ENCODE assay signal across 9 mouse cellular contexts in genomic region chr5:74190161-74190491, GRCm38 (mm10). TPM values are rescaled to one million over a fixed set of nuclear protein-coding genes. Genes with fewer than 3 reads are reported as not detected.
DNase-seq lines count a peak whose midpoint lies in the region; ATAC-seq and TF ChIP-seq lines count a peak whose summit lies in the region.
"Had no signal": no experiment of that assay in that cellular context is flagged by ENCODE, and none has a peak within 500 bp of the region (broad histone marks: within the 10 kb centered on the region; RNA-seq: fewer than 3 reads in every experiment).

No protein-coding gene starts in this region.

- H3K9me3 ChIP-seq in intestine, postnatal 0 days (ENCODE audit: control insufficient read depth) = no peaks in the 10 kb centered on the region
- no peaks in the 10 kb centered on the region for H3K9me3 ChIP-seq in intestine, embryonic 15.5 days
- no peaks in the 10 kb centered on the region for H3K9me3 ChIP-seq in heart, embryonic 13.5 days
- H3K9me3 ChIP-seq in lung, embryonic 16.5 days (ENCODE audit: control insufficient read depth, low read length) = no peaks in the 10 kb centered on the region
- H3K9me3 ChIP-seq in midbrain, postnatal 0 days (ENCODE audit: low read length) = no peaks in the 10 kb centered on the region

- no peak overlapping the region for H3K4me3 ChIP-seq in intestine, postnatal 0 days (ENCODE audit: low read depth, low read length)
- H3K4me3 ChIP-seq in intestine, embryonic 15.5 days (replicated peaks) = no peak overlapping the region
- H3K4me3 ChIP-seq in brown adipose tissue, adult 24 weeks (ENCODE audit: insufficient read depth, low read depth, low read length) = peak overlapping the region; percentile 12
- H3K4me3 ChIP-seq in heart, embryonic 13.5 days = no peak overlapping the region
- no peak overlapping the region for H3K4me3 ChIP-seq in lung, embryonic 16.5 days (ENCODE audit: low read length)
- H3K4me3 ChIP-seq in midbrain, postnatal 0 days (ENCODE audit: low read depth, low read length) = no peak overlapping the region

- H3K4me1 ChIP-seq in intestine, postnatal 0 days (replicated peaks; ENCODE audit: control insufficient read depth, insufficient read depth, low read length) = 0 out of 2 replicates have a peak, but pooled peaks cover 3% of the 10 kb centered on the region
- peaks cover 11% of the 10 kb centered on the region for H3K4me1 ChIP-seq in intestine, embryonic 15.5 days (replicated peaks)
- no peaks in the 10 kb centered on the region; the same call in none of the 2 replicates for H3K4me1 ChIP-seq in brown adipose tissue, adult 24 weeks (ENCODE audit: control insufficient read depth, insufficient read depth, insufficient read length, low read length)
- H3K4me1 ChIP-seq in heart, embryonic 13.5 days = peaks cover 80% of the 10 kb centered on the region
- peaks cover 60% of the 10 kb centered on the region for H3K4me1 ChIP-seq in lung, embryonic 16.5 days (replicated peaks; ENCODE audit: control insufficient read depth, insufficient read depth, low read length)
- H3K4me1 ChIP-seq in midbrain, postnatal 0 days (ENCODE audit: insufficient read depth, low read length) = 0 out of 2 replicates have a peak, but pooled peaks cover 4% of the 10 kb centered on the region

- DNase-seq in B cell, adult 2 months = no peak
- no peak for DNase-seq in left cerebral cortex, adult 8-10 months (ENCODE audit: low spot score in 2 of 2)
- no peak for DNase-seq in midbrain, postnatal 0 days (ENCODE audit: low spot score)
- DNase-seq: retina, postnatal 1 day had no signal

- no peak for ATAC-seq in intestine, postnatal 0 days
- no peak for ATAC-seq in intestine, embryonic 15.5 days
- ATAC-seq in heart, embryonic 13.5 days (ENCODE audit: extremely low read depth, insufficient number of reproducible peaks, low FRiP score, low TSS enrichment) = no peak
- ATAC-seq in lung, embryonic 16.5 days (ENCODE audit: low read depth) = no peak
- no peak for ATAC-seq in midbrain, postnatal 0 days (ENCODE audit: low FRiP score)

- WGBS in intestine, postnatal 0 days = 47% methylated on average over 9 of the region's 9 CpGs
- WGBS in intestine, embryonic 15.5 days = 54% methylated on average over 9 of the region's 9 CpGs
- WGBS in heart, embryonic 13.5 days = 44% methylated on average over 9 of the region's 9 CpGs
- WGBS in lung, embryonic 16.5 days = 25% methylated on average over 9 of the region's 9 CpGs
- 29% methylated on average over 9 of the region's 9 CpGs for WGBS in midbrain, postnatal 0 days

- H3K36me3 ChIP-seq in intestine, postnatal 0 days (ENCODE audit: control insufficient read depth, insufficient read depth) = no peaks in the 10 kb centered on the region
- no peaks in the 10 kb centered on the region for H3K36me3 ChIP-seq in intestine, embryonic 15.5 days
- no peaks in the 10 kb centered on the region for H3K36me3 ChIP-seq in heart, embryonic 13.5 days
- H3K36me3 ChIP-seq in lung, embryonic 16.5 days (ENCODE audit: control insufficient read depth, insufficient read depth, low read length) = no peaks in the 10 kb centered on the region
- H3K36me3 ChIP-seq in midbrain, postnatal 0 days (ENCODE audit: insufficient read depth, low read length) = no peaks in the 10 kb centered on the region

- H3K9ac ChIP-seq in intestine, postnatal 0 days (ENCODE audit: low read depth, low read length) = no peak overlapping the region
- no peak overlapping the region for H3K9ac ChIP-seq in intestine, embryonic 15.5 days
- peak overlapping the region; percentile 0; the same call in 1 of the 2 replicates for H3K9ac ChIP-seq in heart, embryonic 13.5 days
- peak overlapping the region; percentile 17; the same call in 1 of the 2 replicates for H3K9ac ChIP-seq in lung, embryonic 16.5 days (ENCODE audit: low read length)
- H3K9ac ChIP-seq in midbrain, postnatal 0 days (replicated peaks; ENCODE audit: low read length, poor library complexity, severe bottlenecking) = no peak overlapping the region

- peak overlapping the region; percentile 25; the same call in 1 of the 2 replicates for H3K4me2 ChIP-seq in intestine, postnatal 0 days (replicated peaks; ENCODE audit: low read depth)
- H3K4me2 ChIP-seq in intestine, embryonic 15.5 days (replicated peaks) = no peak overlapping the region
- H3K4me2 ChIP-seq in heart, embryonic 13.5 days = peak overlapping the region; percentile 31
- peak overlapping the region; percentile 41 for H3K4me2 ChIP-seq in lung, embryonic 16.5 days (ENCODE audit: low read depth, low read length)
- H3K4me2 ChIP-seq in midbrain, postnatal 0 days (ENCODE audit: low read depth, low read length, poor library complexity, severe bottlenecking) = no peak overlapping the region

- TF ChIP-seq CTCF in intestine, postnatal 0 days (IDR thresholded peaks at IDR 0.05; ENCODE audit: low read depth) = no peak
- no peak for TF ChIP-seq CTCF in midbrain, postnatal 0 days (IDR thresholded peaks at IDR 0.05)

- H3K27ac ChIP-seq in intestine, postnatal 0 days (ENCODE audit: low read depth, low read length) = no peak overlapping the region
- H3K27ac ChIP-seq in intestine, embryonic 15.5 days = no peak overlapping the region
- no peak overlapping the region for H3K27ac ChIP-seq in brown adipose tissue, adult 24 weeks (replicated peaks; ENCODE audit: low read depth, low read length)
- peak overlapping the region; percentile 66 for H3K27ac ChIP-seq in heart, embryonic 13.5 days (replicated peaks)
- H3K27ac ChIP-seq in lung, embryonic 16.5 days (ENCODE audit: low read length) = peak overlapping the region; percentile 88
- H3K27ac ChIP-seq in midbrain, postnatal 0 days (ENCODE audit: low read depth, low read length) = no peak overlapping the region

- no peaks in the 10 kb centered on the region for H3K27me3 ChIP-seq in intestine, postnatal 0 days (replicated peaks; ENCODE audit: control insufficient read depth, insufficient read depth, low read length)
- H3K27me3 ChIP-seq in intestine, embryonic 15.5 days (replicated peaks) = no peaks in the 10 kb centered on the region
- 0 out of 2 replicates have a peak, but pooled peaks cover 3% of the 10 kb centered on the region for H3K27me3 ChIP-seq in heart, embryonic 13.5 days (replicated peaks)
- no peaks in the 10 kb centered on the region for H3K27me3 ChIP-seq in lung, embryonic 16.5 days (ENCODE audit: control insufficient read depth, insufficient read depth, low read depth, low read length)
- 0 out of 2 replicates have a peak, but pooled peaks cover 5% of the 10 kb centered on the region for H3K27me3 ChIP-seq in midbrain, postnatal 0 days (ENCODE audit: insufficient read depth, low read length)

RNA-seq across cellular contexts. Expression of gene Rasl11b, which starts 5.0 kb away (rescaled TPM):
- 15.9 and 19.4 TPM in 2 replicates for polyA plus RNA-seq in intestine, postnatal 0 days (2015; fragmentation: Nextera tagmentation; extraction: Ambion mirVana)
- polyA plus RNA-seq in intestine, embryonic 15.5 days (2015; fragmentation: Nextera tagmentation; extraction: Ambion mirVana) = 34.9 and 38.3 TPM in 2 replicates
- polyA plus RNA-seq in brown adipose tissue, adult 24 weeks (2012; ENCODE audit: insufficient read depth, insufficient read length, missing spikeins) = 1.1 and 1.7 TPM in 2 replicates
- 79.7 and 88.1 TPM in 2 replicates for polyA plus RNA-seq in heart, embryonic 13.5 days (2015; fragmentation: Nextera tagmentation; extraction: Ambion mirVana)
- polyA plus RNA-seq in lung, embryonic 16.5 days (2015; fragmentation: Nextera tagmentation; extraction: Ambion mirVana) = 182 and 188 TPM in 2 replicates
- total RNA-seq in left cerebral cortex, adult 8-10 months (2022) = 100 to 1,000 TPM in 1 of 4 experiments, 10 to 100 TPM in 3; 69.2 to 106 (median 80.9) TPM
- 2.6 TPM in 2 replicates for total RNA-seq in midbrain, postnatal 0 days (2014; rRNA removed)
- polyA plus RNA-seq in midbrain, postnatal 0 days (2015; fragmentation: Nextera tagmentation; extraction: Ambion mirVana) = 9.2 and 10.6 TPM in 2 replicates

Comparison
In these comparisons a context has a peak if more than half of its experiments do, and no peak if none do; other contexts are left out.
1. H3K4me2 ChIP-seq: peak in intestine, postnatal 0 days (single experiment), heart, embryonic 13.5 days (single experiment) and lung, embryonic 16.5 days (single experiment); none in intestine, embryonic 15.5 days (single experiment) and midbrain, postnatal 0 days (single experiment).
2. H3K27ac ChIP-seq: peak in heart, embryonic 13.5 days (single experiment) and lung, embryonic 16.5 days (single experiment); none in intestine, postnatal 0 days (single experiment), intestine, embryonic 15.5 days (single experiment), brown adipose tissue, adult 24 weeks (single experiment) and midbrain, postnatal 0 days (single experiment).
3. H3K9ac ChIP-seq: peak in heart, embryonic 13.5 days (single experiment) and lung, embryonic 16.5 days (single experiment); none in intestine, postnatal 0 days (single experiment), intestine, embryonic 15.5 days (single experiment) and midbrain, postnatal 0 days (single experiment).